Mouse (Mus musculus) C2C12 (cell line): ENCODE results near the gene Ksr2.
A peak's percentile ranks its signal among the peaks of the same experiment; 100 is the strongest.

Source experiments
- CEBPB ChIP-seq: IDR thresholded peaks from one replicate; pipeline ENCODE4 v1.6.1; 2011; ENCODE audit warnings: low read depth, mild to moderate bottlenecking, control low read depth, moderate library complexity
- CTCF ChIP-seq: IDR thresholded peaks from one replicate; pipeline ENCODE4 v1.5.1; 2011; ENCODE audit not compliant: control insufficient read depth, insufficient read depth, insufficient read length
- MAX ChIP-seq: IDR thresholded peaks from one replicate; pipeline ENCODE4 v1.6.1; 2011; ENCODE audit warnings: mild to moderate bottlenecking, control low read depth

GRCm38 (mm10) chr5:117505204-117505603 is 91.4 kb downstream of the Ksr2 start:
- peak; percentile 75 for TF ChIP-seq CTCF
- no peak for TF ChIP-seq MAX
- no peak for TF ChIP-seq CEBPB
